Comparison of ENCODE assay signal across 9 mouse cellular contexts in genomic region chr3:83899556-83899955, GRCm38 (mm10). TPM values are rescaled to one million over a fixed set of nuclear protein-coding genes. Genes with fewer than 3 reads are reported as not detected.
DNase-seq lines count a peak whose midpoint lies in the region; ATAC-seq and TF ChIP-seq lines count a peak whose summit lies in the region.
"Had no signal": no experiment of that assay in that cellular context is flagged by ENCODE, and none has a peak within 500 bp of the region (broad histone marks: within the 10 kb centered on the region; RNA-seq: fewer than 3 reads in every experiment).

No protein-coding gene starts in this region.

- peak; percentile 78 for TF ChIP-seq CTCF in kidney, adult 2 months (conservative IDR thresholded peaks at IDR 0.05; ENCODE audit: insufficient read depth, insufficient read length, low read depth, low read length)

- no peaks in the 10 kb centered on the region for H3K9me3 ChIP-seq in ES-E14 (ENCODE audit: control insufficient read depth, insufficient read depth, low read depth, low read length)
- H3K9me3 ChIP-seq in limb, embryonic 14.5 days (ENCODE audit: control insufficient read depth, low read length) = no peaks in the 10 kb centered on the region
- no peaks in the 10 kb centered on the region for H3K9me3 ChIP-seq in neural tube, embryonic 11.5 days (ENCODE audit: control insufficient read depth, low read length)
- H3K9me3 ChIP-seq: heart, embryonic 15.5 days had no signal

- no peak overlapping the region for H3K9ac ChIP-seq in ES-E14 (ENCODE audit: insufficient read depth, low read depth, low read length, poor library complexity, severe bottlenecking)
- H3K9ac ChIP-seq in limb, embryonic 14.5 days (ENCODE audit: low read depth, low read length, severe bottlenecking) = no peak overlapping the region
- H3K9ac ChIP-seq in neural tube, embryonic 11.5 days (ENCODE audit: low read length) = no peak overlapping the region
- H3K9ac ChIP-seq: heart, embryonic 15.5 days had no signal

- in situ Hi-C loops in ES-E14 (cut with MboI; ENCODE audit: low sequenced_read_pairs in 2 of 2, unreplicated experiment in 2 of 2) = loop anchor here in 1 of 2 experiments (10.0 kb wide), 1 partner anchor 95 kb away; no protein-coding TSS in a partner anchor

- H3K36me3 ChIP-seq in ES-E14 (ENCODE audit: control insufficient read depth, insufficient read depth, low read length, poor library complexity, severe bottlenecking) = peaks cover 48% of the 10 kb centered on the region
- no peaks in the 10 kb centered on the region for H3K36me3 ChIP-seq in kidney, adult 2 months (ENCODE audit: control insufficient read depth, insufficient read depth, low read length)
- H3K36me3 ChIP-seq in limb, embryonic 14.5 days (ENCODE audit: control insufficient read depth, insufficient read depth, low read length) = peaks cover 76% of the 10 kb centered on the region
- peaks cover 13% of the 10 kb centered on the region for H3K36me3 ChIP-seq in neural tube, embryonic 11.5 days (ENCODE audit: control insufficient read depth, insufficient read depth, low read length)

- H3K4me2 ChIP-seq in limb, embryonic 14.5 days (replicated peaks; ENCODE audit: low read depth, low read length, severe bottlenecking) = no peak overlapping the region
- no peak overlapping the region for H3K4me2 ChIP-seq in neural tube, embryonic 11.5 days (ENCODE audit: low read depth)
- H3K4me2 ChIP-seq: heart, embryonic 15.5 days had no signal

- H3K27ac ChIP-seq in ES-E14 (ENCODE audit: insufficient read depth, low read depth, low read length, poor library complexity, severe bottlenecking) = no peak overlapping the region
- no peak overlapping the region for H3K27ac ChIP-seq in kidney, adult 2 months (ENCODE audit: insufficient read depth, low read depth, low read length)
- no peak overlapping the region for H3K27ac ChIP-seq in limb, embryonic 14.5 days (replicated peaks; ENCODE audit: low read depth, low read length)
- no peak overlapping the region for H3K27ac ChIP-seq in neural tube, embryonic 11.5 days (ENCODE audit: low read depth, low read length)
- H3K27ac ChIP-seq: heart, embryonic 15.5 days had no signal

- no peak for ATAC-seq in limb, embryonic 14.5 days (ENCODE audit: low FRiP score, low read depth)
- no peak for ATAC-seq in neural tube, embryonic 11.5 days (ENCODE audit: insufficient read depth, low FRiP score, low TSS enrichment)

- no peaks in the 10 kb centered on the region for H3K27me3 ChIP-seq in kidney, adult 2 months (replicated peaks; ENCODE audit: control insufficient read depth, insufficient read depth, low read length)
- no peaks in the 10 kb centered on the region for H3K27me3 ChIP-seq in limb, embryonic 14.5 days (ENCODE audit: control insufficient read depth, insufficient read depth, low read length)
- H3K27me3 ChIP-seq in neural tube, embryonic 11.5 days (ENCODE audit: control insufficient read depth, insufficient read depth, low read length) = no peaks in the 10 kb centered on the region
- H3K27me3 ChIP-seq: heart, embryonic 15.5 days had no signal

- TF ChIP-seq POLR2A in kidney, adult 2 months (IDR thresholded peaks at IDR 0.05; ENCODE audit: low read depth, low read length) = no peak
- no peak for TF ChIP-seq POLR2A in limb, embryonic 14.5 days (IDR thresholded peaks at IDR 0.05; ENCODE audit: borderline replicate concordance, extremely low read depth, insufficient read depth, insufficient read length)

- intact Hi-C loops in gastrocnemius, postnatal 14 days (cut with DNase I; ENCODE audit: low total_unique reads) = loop anchor here (5.0 to 10.0 kb wide), 2 partner anchors 57 to 105 kb away; partner anchors contain the start of gene Tlr2

- DNase-seq in 416B (ENCODE audit: low read depth) = peak; percentile 40
- DNase-seq in ES-E14 (ENCODE audit: low read depth, low spot score) = peak; percentile 58
- DNase-seq in cerebellum, postnatal 4 days (ENCODE audit: low spot score in 2 of 2) = peak; percentile 46 to 51
- DNase-seq in gastrocnemius, postnatal 14 days = peak; percentile 74
- DNase-seq in kidney, adult 2 months = peak; percentile 46
- DNase-seq in limb, embryonic 14.5 days (ENCODE audit: low spot score) = peak; percentile 82
- DNase-seq in neural tube, embryonic 11.5 days (ENCODE audit: low spot score) = peak; percentile 48
- DNase-seq in yolk sac, embryonic 10.5 days (ENCODE audit: low spot score) = no peak

- no peak overlapping the region for H3K4me3 ChIP-seq in ES-E14 (ENCODE audit: insufficient read depth in 1 of 2, low read depth in 1 of 2, low read length in 2 of 2, poor library complexity in 1 of 2, severe bottlenecking in 1 of 2)
- no peak overlapping the region for H3K4me3 ChIP-seq in kidney, adult 2 months (ENCODE audit: insufficient read depth, low read depth, low read length)
- no peak overlapping the region for H3K4me3 ChIP-seq in limb, embryonic 14.5 days (replicated peaks; ENCODE audit: low read length)
- no peak overlapping the region for H3K4me3 ChIP-seq in neural tube, embryonic 11.5 days (ENCODE audit: low read depth, low read length)
- H3K4me3 ChIP-seq: heart, embryonic 15.5 days had no signal

- H3K4me1 ChIP-seq in ES-E14 (ENCODE audit: control insufficient read depth in 2 of 2, insufficient read depth in 2 of 2, low read length in 2 of 2, poor library complexity in 1 of 2) = peaks cover 0 to 4% of the 10 kb centered on the region in 2 experiments; a peak in 2 of 4 replicates
- no peaks in the 10 kb centered on the region for H3K4me1 ChIP-seq in kidney, adult 2 months (ENCODE audit: control insufficient read depth, insufficient read depth, low read length)
- no peaks in the 10 kb centered on the region for H3K4me1 ChIP-seq in limb, embryonic 14.5 days (ENCODE audit: control insufficient read depth, insufficient read depth, low read length)
- no peaks in the 10 kb centered on the region for H3K4me1 ChIP-seq in neural tube, embryonic 11.5 days (ENCODE audit: control insufficient read depth, insufficient read depth, low read length)

- 25% methylated on average over 8 of the region's 8 CpGs for WGBS in kidney, adult 2 months
- whole genome bisulfite sequencing in limb, embryonic 14.5 days = 34% methylated on average over 8 of the region's 8 CpGs
- 61% methylated on average over 8 of the region's 8 CpGs for WGBS in neural tube, embryonic 11.5 days

TF ChIP-seq in ES-E14, 5 proteins besides CTCF, POLR2A, EP300 and RAD21:
- no peak for TF ChIP-seq MAFK (IDR thresholded peaks at IDR 0.05; ENCODE audit: insufficient read depth, low read depth, low read length)
- TF ChIP-seq ZC3H11A (IDR thresholded peaks at IDR 0.05; ENCODE audit: borderline replicate concordance, low read depth, low read length) = peak; percentile 87
TF ChIP-seq in ES-E14: peak in this region for 1.

RNA-seq across cellular contexts. Expression of gene Tlr2, which starts 58.0 kb away (rescaled TPM):
- 11.8 and 13.8 TPM in 2 replicates for total RNA-seq in ES-E14 (2012; rRNA removed)
- 1 to 10 TPM; 1.4 TPM for total RNA-seq in gastrocnemius, postnatal 14 days (2021)
- 1.9 and 2.1 TPM in 2 replicates for polyA plus RNA-seq in kidney, adult 2 months (2012; rRNA removed)
- 5.6 and 6.1 TPM in 2 replicates for polyA plus RNA-seq in limb, embryonic 14.5 days (2012; rRNA removed)
- 10.3 and 11.3 TPM in 2 replicates for polyA plus RNA-seq in limb, embryonic 14.5 days (2014; fragmentation: Nextera tagmentation; extraction: Ambion mirVana)
- polyA plus RNA-seq in neural tube, embryonic 11.5 days (2014; fragmentation: Nextera tagmentation; extraction: Ambion mirVana) = 1.7 and 2.1 TPM in 2 replicates
